Mouse (Mus musculus) forebrain, embryonic 14.5 days (tissue): ENCODE results near the gene Mbd6. TPM values are rescaled to one million over a fixed set of nuclear protein-coding genes. Genes with fewer than 3 reads are reported as not detected.

ENCODE experiments used
- ATAC-seq: fragments of 200-750 bp; cut with Nextera tagmentation; 2 replicates; pipeline ENCODE4 v1.8.0; 2017; ENCODE audit warnings: mild to moderate bottlenecking, moderate library complexity
- DNase-seq: peaks from one replicate; pipeline ENCODE4 v3.0.0-alpha.2; 2015; ENCODE audit warnings: low spot score
- H3K27ac ChIP-seq: fragments of 300-500 bp; sonication (generic); 2 replicates; pipeline ENCODE4 v1.5.1; 2014; ENCODE audit warnings: low read depth, mild to moderate bottlenecking, control low read depth, low read length, moderate library complexity
- H3K27me3 ChIP-seq: fragments of 300-500 bp; sonication (generic); replicated peaks from 2 replicates; pipeline ENCODE4 v1.6.1; 2014; ENCODE audit warnings: low read length, control low read depth, mixed read lengths; ENCODE audit not compliant: control insufficient read depth, insufficient read depth
- H3K36me3 ChIP-seq: fragments of 300-500 bp; sonication (generic); 2 replicates; pipeline ENCODE4 v1.6.1; 2014; ENCODE audit warnings: low read length, control low read depth; ENCODE audit not compliant: control insufficient read depth, insufficient read depth
- H3K4me1 ChIP-seq: fragments of 300-500 bp; sonication (generic); 2 replicates; pipeline ENCODE4 v1.6.1; 2014; ENCODE audit warnings: antibody characterized with exemption, low read length, control low read depth; ENCODE audit not compliant: control insufficient read depth, insufficient read depth
- H3K4me2 ChIP-seq: fragments of 300-500 bp; sonication (generic); 2 replicates; pipeline ENCODE4 v1.6.1; 2014; ENCODE audit warnings: mild to moderate bottlenecking, control low read depth, low read length
- H3K4me3 ChIP-seq: fragments of 300-500 bp; sonication (generic); 2 replicates; pipeline ENCODE4 v1.5.1; 2014; ENCODE audit warnings: low read depth, low read length, control low read depth
- H3K9ac ChIP-seq: fragments of 300-500 bp; sonication (generic); 2 replicates; pipeline ENCODE4 v1.6.1; 2014; ENCODE audit warnings: mild to moderate bottlenecking, low read length, control low read depth, moderate library complexity
- H3K9me3 ChIP-seq: fragments of 300-500 bp; sonication (generic); replicated peaks from 2 replicates; pipeline ENCODE4 v1.6.1; 2016; ENCODE audit warnings: low read length, control low read depth, mixed read lengths; ENCODE audit not compliant: control insufficient read depth
- WGBS: fragments of 180-500 bp; shearing (Covaris S2); extraction: QIAGEN DNeasy Blood & Tissue Kit; methylation state at CpG from one replicate; pipeline ENCODE4 v1.1.7; 2014; 5-methylcytosine and 5-hydroxymethylcytosine counted together
- polyA plus RNA-seq: library from polyadenylated mRNA; unstranded; fragments of >200 nt; fragmentation: Nextera tagmentation; extraction: Ambion mirVana; gene quantifications from 2 replicates; pipeline ENCODE4 v1.2.1, GENCODE M21; 2014

Gene Mbd6
- polyA plus RNA-seq, 1 experiment from 2014 or later = 8.4 TPM

DNA sequence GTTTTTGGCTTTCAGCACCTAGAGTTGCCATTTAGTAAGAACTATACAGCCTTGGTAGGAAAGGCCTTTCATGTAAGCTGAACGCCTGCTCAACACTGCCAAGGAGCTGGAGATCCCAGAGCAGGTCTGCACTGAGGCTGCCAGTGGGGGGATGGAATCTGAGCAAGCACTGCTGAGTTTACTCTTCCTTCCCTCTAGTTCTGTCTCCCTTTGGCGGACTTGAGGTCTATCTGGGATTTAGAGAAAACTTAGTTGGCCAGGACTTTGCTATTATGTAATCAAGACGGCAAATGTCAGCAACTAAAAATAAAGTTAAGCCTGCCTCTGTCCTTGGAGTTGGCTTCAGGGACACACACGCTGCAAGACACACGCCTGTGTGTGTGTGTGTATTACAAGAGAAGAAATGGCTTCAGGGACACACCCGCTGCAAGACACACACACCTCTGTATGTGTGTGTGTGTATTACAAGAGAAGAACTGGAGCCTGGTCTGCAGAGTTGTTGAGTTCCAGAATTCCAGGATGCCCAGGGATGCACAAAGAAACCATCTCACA is 4.2 kb upstream of the Mbd6 start:
- WGBS = 91% methylated on average over 6 of the region's 6 CpGs
- H3K9ac ChIP-seq = no peak overlapping the region
- no peak for ATAC-seq
- H3K4me3 ChIP-seq = no peak overlapping the region
- peaks cover 10% of the 10 kb centered on the region for H3K4me1 ChIP-seq
- H3K27ac ChIP-seq = no peak overlapping the region
- H3K4me2 ChIP-seq = no peak overlapping the region
- H3K27me3 ChIP-seq = no peaks in the 10 kb centered on the region
- H3K9me3 ChIP-seq = no peaks in the 10 kb centered on the region
- peaks cover 54% of the 10 kb centered on the region for H3K36me3 ChIP-seq
- no peak for DNase-seq

- Histone ChIP-seq H3K27me3 (no peaks in the 10 kb centered on the region), H3K4me2 (peak overlapping the region; percentile 78), H3K27ac (no peak overlapping the region), H3K9ac (peak overlapping the region; percentile 73; the same call in 1 of the 2 replicates), H3K4me1 (peaks cover 20% of the 10 kb centered on the region), H3K4me3 (peak overlapping the region; percentile 52), H3K9me3 (no peaks in the 10 kb centered on the region), H3K36me3 (peaks cover 48% of the 10 kb centered on the region)
- 52% methylated on average over 5 of the region's 5 CpGs for WGBS
- DNase-seq (no peak), ATAC-seq (no peak)
These were observed 3.2 kb upstream of the Mbd6 start for GRCm38 (mm10) chr10:127291881-127292638.

GRCm38 (mm10) chr10:127290930-127291880 is 2.4 kb upstream of the Mbd6 start:
- peaks cover 26% of the 10 kb centered on the region for H3K4me1 ChIP-seq
- H3K9me3 ChIP-seq = no peaks in the 10 kb centered on the region
- ATAC-seq = peak; percentile 45
- H3K27ac ChIP-seq = peak overlapping the region; percentile 97
- peaks cover 48% of the 10 kb centered on the region for H3K36me3 ChIP-seq
- 3% methylated on average over 19 of the region's 19 CpGs for WGBS
- H3K4me3 ChIP-seq = peak overlapping the region; percentile 52
- H3K27me3 ChIP-seq = no peaks in the 10 kb centered on the region
- peak overlapping the region; percentile 78 for H3K4me2 ChIP-seq
- DNase-seq = peak; percentile 56
- peak overlapping the region; percentile 73 for H3K9ac ChIP-seq

DNA sequence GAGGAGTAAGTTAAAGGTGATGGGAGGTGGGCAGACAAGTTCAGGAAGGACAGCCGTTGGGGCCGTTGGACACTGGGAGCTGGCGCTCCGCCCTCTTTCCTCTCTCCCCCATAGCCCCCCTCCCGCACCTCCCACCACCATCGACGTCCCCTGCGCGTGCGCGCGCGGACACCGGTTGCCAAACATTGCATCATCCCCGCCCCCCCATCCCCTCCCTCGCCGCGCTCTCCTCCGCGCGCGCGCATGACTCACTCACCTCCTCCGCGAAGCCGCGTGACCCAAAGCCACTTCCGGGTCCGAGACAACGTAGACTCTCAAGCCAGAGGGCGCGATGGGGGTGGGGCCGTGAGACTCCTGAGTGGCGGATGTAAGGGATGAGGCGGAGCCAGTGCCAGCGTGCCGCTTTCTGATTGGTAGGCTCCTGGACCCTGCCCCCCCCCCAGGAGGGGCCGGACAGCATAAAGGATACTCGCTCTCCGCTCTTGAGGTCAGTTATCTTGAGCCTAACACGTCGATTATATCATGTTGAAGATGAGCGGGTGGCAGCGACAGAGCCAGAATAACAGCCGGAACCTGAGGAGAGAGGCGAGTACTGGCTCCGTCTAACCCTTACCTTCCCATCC is 1.6 kb upstream of the Mbd6 start:
- WGBS = under 1% methylated on average over 38 of the region's 47 CpGs
- Histone ChIP-seq H3K27me3 (no peaks in the 10 kb centered on the region), H3K9ac (peak overlapping the region; percentile 75), H3K4me1 (peaks cover 26% of the 10 kb centered on the region), H3K36me3 (peaks cover 48% of the 10 kb centered on the region), H3K4me3 (peak overlapping the region; percentile 52), H3K27ac (peak overlapping the region; percentile 97), H3K9me3 (no peaks in the 10 kb centered on the region), H3K4me2 (peak overlapping the region; percentile 78)
- DNase-seq = peak; percentile 100
- ATAC-seq = peak; percentile 89

GRCm38 (mm10) chr10:127289573-127290191 is 864 bp upstream of the Mbd6 start:
- DNase-seq (peak; percentile 54), ATAC-seq (peak; percentile 4)
- Histone ChIP-seq H3K36me3 (peaks cover 48% of the 10 kb centered on the region), H3K27me3 (no peaks in the 10 kb centered on the region), H3K4me2 (peak overlapping the region; percentile 78), H3K9ac (peak overlapping the region; percentile 75), H3K9me3 (no peaks in the 10 kb centered on the region), H3K27ac (peak overlapping the region; percentile 97), H3K4me1 (peaks cover 26% of the 10 kb centered on the region), H3K4me3 (peak overlapping the region; percentile 52)
- WGBS = 1% methylated on average over 15 of the region's 15 CpGs

- 2% methylated on average over 20 of the region's 28 CpGs for WGBS
- Histone ChIP-seq H3K4me2 (peak overlapping the region; percentile 78), H3K9ac (peak overlapping the region; percentile 75), H3K4me3 (peak overlapping the region; percentile 52), H3K36me3 (peaks cover 48% of the 10 kb centered on the region), H3K27ac (peak overlapping the region; percentile 97), H3K27me3 (no peaks in the 10 kb centered on the region), H3K9me3 (no peaks in the 10 kb centered on the region), H3K4me1 (peaks cover 26% of the 10 kb centered on the region)
- ATAC-seq (no peak; the same call in none of the 2 replicates), DNase-seq (peak; percentile 51)
These were observed 454 bp downstream of the Mbd6 start for GRCm38 (mm10) chr10:127288328-127288799.

DNA sequence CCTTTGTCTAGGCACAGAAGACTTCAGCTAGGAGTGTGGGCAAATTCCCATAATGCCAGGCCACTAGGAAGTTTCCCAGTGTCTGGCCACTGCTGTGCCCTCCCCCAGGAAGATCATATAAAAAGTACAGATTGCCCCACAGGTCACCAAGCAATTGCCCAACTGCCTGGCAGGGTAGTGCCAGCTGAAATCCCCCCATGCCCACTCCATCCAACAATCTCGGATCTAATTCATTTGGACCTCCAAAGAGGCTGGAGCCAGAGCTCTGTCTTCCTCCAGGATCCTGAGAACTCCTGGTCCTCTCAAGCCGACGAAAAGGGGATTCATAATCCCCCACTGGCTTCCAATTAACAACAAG is 903 bp downstream of the Mbd6 start:
- DNase-seq (no peak), ATAC-seq (no peak)
- H3K36me3 ChIP-seq = peaks cover 48% of the 10 kb centered on the region
- H3K4me1 ChIP-seq = peaks cover 26% of the 10 kb centered on the region
- peak overlapping the region; percentile 52 for H3K4me3 ChIP-seq
- H3K9ac ChIP-seq = peak overlapping the region; percentile 75
- 1% methylated on average over 3 of the region's 3 CpGs for WGBS
- H3K27ac ChIP-seq = peak overlapping the region; percentile 97
- no peaks in the 10 kb centered on the region for H3K27me3 ChIP-seq
- H3K4me2 ChIP-seq = peak overlapping the region; percentile 78
- no peaks in the 10 kb centered on the region for H3K9me3 ChIP-seq
